Mouse (Mus musculus) G1E (cell line): ENCODE measurements around the gene Tsacc. TPM values are rescaled to one million over a fixed set of nuclear protein-coding genes. Genes with fewer than 3 reads are reported as not detected.
"Not testable (repeated sequence)": the region's sequence is repeated elsewhere in the genome, so short reads cannot be mapped to it uniquely, and the experiment has no call there.

Source experiments
- ATAC-seq: 2 replicates; pipeline ENCODE4 v1.8.0; 2016; ENCODE audit warnings: mild to moderate bottlenecking; ENCODE audit not compliant: insufficient number of reproducible peaks, poor library complexity, low FRiP score, severe bottlenecking; ENCODE audit errors: extremely low read depth
- DNase-seq: peaks from one replicate; pipeline ENCODE4 v3.0.0; 2012; ENCODE audit warnings: low spot score
- H3K27me3 ChIP-seq: 2 replicates; pipeline ENCODE4 v1.6.1; 2012; ENCODE audit warnings: mild to moderate bottlenecking, low read length, inconsistent platforms; ENCODE audit not compliant: insufficient read depth
- H3K36me3 ChIP-seq: replicated peaks from 2 replicates; pipeline ENCODE3; 2012; ENCODE audit warnings: mild to moderate bottlenecking, inconsistent platforms
- H3K4me1 ChIP-seq: 2 replicates; pipeline ENCODE4 v1.6.1; 2012; ENCODE audit warnings: low read depth, low read length, inconsistent platforms, mixed read lengths; ENCODE audit not compliant: insufficient read depth
- H3K4me3 ChIP-seq: 2 replicates; pipeline ENCODE4 v1.5.1; 2012; ENCODE audit warnings: low read depth, mild to moderate bottlenecking, inconsistent platforms, low read length, moderate library complexity, mixed read lengths
- H3K9me3 ChIP-seq: replicated peaks from 2 replicates; pipeline ENCODE4 v1.6.1; 2012; ENCODE audit warnings: inconsistent platforms
- CTCF ChIP-seq: IDR thresholded peaks from 2 replicates; pipeline ENCODE4 v1.5.1; 2012; ENCODE audit warnings: low read depth, low read length, inconsistent platforms, mixed read lengths
- GATA1 ChIP-seq: IDR thresholded peaks from 2 replicates; pipeline ENCODE4 v1.6.1; 2012; ENCODE audit warnings: borderline replicate concordance, low read length, inconsistent platforms, mixed read lengths
- GATA2 ChIP-seq: IDR thresholded peaks from 2 replicates; pipeline ENCODE4 v1.6.1; 2012; ENCODE audit warnings: low read depth, low read length, inconsistent platforms, borderline replicate concordance
- POLR2AphosphoS5 ChIP-seq: IDR thresholded peaks from 2 replicates; pipeline ENCODE4 v1.6.1; 2012; ENCODE audit warnings: low read depth, low read length, inconsistent platforms; ENCODE audit not compliant: insufficient replicate concordance
- TAL1 ChIP-seq: conservative IDR thresholded peaks from 2 replicates; pipeline ENCODE4 v1.6.1; 2012; ENCODE audit warnings: low read depth, low read length, inconsistent platforms, mixed read lengths
- polyA plus RNA-seq: library from polyadenylated mRNA; stranded (reverse); fragments of >175 nt; gene quantifications from 2 replicates; pipeline ENCODE4 v1.2.3, GENCODE M21; 2012
- total RNA-seq, 2 experiments: library from RNA; stranded (forward) in 1 of 2; stranded (reverse) in 1 of 2; fragments of 200-1000 nt in 1 of 2; fragments of >200 nt in 1 of 2; fragmentation: Nextera tagmentation in 1 of 2; gene quantifications; 2 replicates each; pipeline ENCODE4 v1.2.3; 2014 to 2017

The Tsacc gene
- total and polyA plus RNA-seq, 3 experiments: 1.1 to 11.5 (median 6.3) TPM

- no peaks in the 10 kb centered on the region for H3K27me3 ChIP-seq
- H3K4me3 ChIP-seq: peak overlapping the region; percentile 74
- ATAC-seq (no peak), DNase-seq (peak; percentile 11)
- peaks cover 58% of the 10 kb centered on the region for H3K36me3 ChIP-seq
- TF ChIP-seq CTCF (no peak), TAL1 (no peak), POLR2AphosphoS5 (no peak), GATA1 (no peak), GATA2 (no peak)
- H3K9me3 ChIP-seq: no peaks in the 10 kb centered on the region
- peaks cover 32% of the 10 kb centered on the region for H3K4me1 ChIP-seq
These were observed 587 bp upstream of the Tsacc start for GRCm38 (mm10) chr3:88297321-88297851.

DNA sequence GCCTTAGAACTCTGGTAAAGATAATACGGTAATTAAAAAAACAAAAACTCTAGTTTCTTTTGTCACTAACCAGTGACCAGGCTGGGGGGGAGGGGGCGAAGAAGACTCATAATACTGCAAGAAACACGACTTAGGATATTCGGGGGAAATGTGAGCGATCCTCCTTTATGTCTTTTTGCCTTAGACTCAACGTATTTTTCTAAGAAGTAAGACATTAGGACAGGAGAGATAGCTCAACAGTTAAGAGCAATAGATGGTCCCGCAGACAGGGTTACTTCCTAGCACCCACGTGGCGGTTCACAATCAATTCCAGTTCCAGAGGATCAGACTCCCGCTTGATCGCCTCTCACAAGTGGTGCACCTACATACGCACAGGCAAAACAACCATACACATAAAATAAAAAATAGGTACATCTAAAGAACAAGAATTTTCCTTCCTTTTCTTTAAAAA, 664 bp downstream of the Tsacc start:
- H3K9me3 ChIP-seq: no peaks in the 10 kb centered on the region
- H3K4me1 ChIP-seq: peaks cover 30% of the 10 kb centered on the region
- peaks cover 49% of the 10 kb centered on the region for H3K36me3 ChIP-seq
- peak overlapping the region; percentile 74 for H3K4me3 ChIP-seq
- TF ChIP-seq TAL1 (no peak), GATA2 (no peak), CTCF (no peak), POLR2AphosphoS5 (no peak), GATA1 (no peak)
- no peaks in the 10 kb centered on the region for H3K27me3 ChIP-seq
- DNase-seq: peak; percentile 14
- no peak for ATAC-seq

GRCm38 (mm10) chr3:88295272-88295671, 1.5 kb downstream of the Tsacc start:
- DNase-seq, ATAC-seq, H3K27me3 ChIP-seq, H3K9me3 ChIP-seq: not testable (repeated sequence)
- Histone ChIP-seq H3K36me3 (peaks cover 44% of the 10 kb centered on the region), H3K4me1 (peaks cover 30% of the 10 kb centered on the region), H3K4me3 (peak overlapping the region; percentile 74; the same call in 1 of the 2 replicates)

DNA sequence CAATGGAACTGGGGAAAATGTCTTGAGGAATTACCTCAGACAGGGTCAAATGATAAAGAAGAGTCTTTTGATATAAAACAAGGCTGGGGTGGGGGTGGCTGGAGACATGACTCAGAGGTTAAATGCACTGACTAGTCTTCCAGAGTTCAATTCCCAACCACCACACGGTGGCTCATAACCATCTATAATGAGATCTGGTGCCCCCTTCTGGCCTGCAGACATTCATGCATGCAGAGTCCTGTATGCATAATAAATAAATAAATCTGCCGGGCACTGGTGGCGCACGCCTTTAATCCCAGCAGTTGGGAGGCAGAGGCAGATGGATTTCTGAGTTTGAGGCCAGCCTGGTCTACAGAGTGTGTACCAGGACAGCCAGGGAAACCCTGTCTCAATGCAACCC, 4.8 kb downstream of the Tsacc start:
- no peak overlapping the region for H3K4me3 ChIP-seq
- no peaks in the 10 kb centered on the region for H3K27me3 ChIP-seq
- H3K4me1 ChIP-seq: peaks cover 11% of the 10 kb centered on the region
- no peaks in the 10 kb centered on the region for H3K9me3 ChIP-seq
- ATAC-seq: no peak
- peaks cover 43% of the 10 kb centered on the region for H3K36me3 ChIP-seq
- no peak for TF ChIP-seq GATA2
- peak; percentile 23; the same call in 1 of the 2 replicates for TF ChIP-seq CTCF
- no peak for DNase-seq

GRCm38 (mm10) chr3:88288133-88288713, 8.6 kb downstream of the Tsacc start:
- H3K9me3 ChIP-seq, H3K4me1 ChIP-seq, H3K27me3 ChIP-seq, H3K4me3 ChIP-seq, ATAC-seq, DNase-seq: not testable (repeated sequence)
- H3K36me3 ChIP-seq: peaks cover 44% of the 10 kb centered on the region

DNA sequence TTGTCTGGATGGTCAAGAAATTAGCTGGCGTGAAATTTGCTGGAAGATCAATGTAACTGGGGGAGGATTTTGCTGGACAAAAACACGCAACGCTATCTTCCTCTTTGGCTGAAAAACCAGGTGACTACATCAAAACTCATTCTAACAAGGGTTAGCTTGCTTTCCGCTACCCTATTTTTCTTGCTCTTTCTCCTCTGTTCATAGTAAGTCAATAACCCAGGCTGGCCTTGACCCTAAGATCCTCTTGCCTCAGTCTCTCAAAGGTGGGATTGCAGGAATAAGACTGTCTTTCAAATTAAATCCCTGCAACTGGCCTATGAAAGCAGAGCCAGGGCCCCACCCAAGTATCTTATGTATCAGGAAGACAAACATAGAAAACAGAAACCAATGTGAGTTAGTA, 9.7 kb downstream of the Tsacc start, which contains the start of gene Gm38392:
Gene Gm38392, minus strand, starts transcription at position 101 of the 400 bp plus-strand sequence.
- Histone ChIP-seq H3K36me3 (peaks cover 44% of the 10 kb centered on the region), H3K27me3 (no peaks in the 10 kb centered on the region)
- no peak for ATAC-seq

DNA sequence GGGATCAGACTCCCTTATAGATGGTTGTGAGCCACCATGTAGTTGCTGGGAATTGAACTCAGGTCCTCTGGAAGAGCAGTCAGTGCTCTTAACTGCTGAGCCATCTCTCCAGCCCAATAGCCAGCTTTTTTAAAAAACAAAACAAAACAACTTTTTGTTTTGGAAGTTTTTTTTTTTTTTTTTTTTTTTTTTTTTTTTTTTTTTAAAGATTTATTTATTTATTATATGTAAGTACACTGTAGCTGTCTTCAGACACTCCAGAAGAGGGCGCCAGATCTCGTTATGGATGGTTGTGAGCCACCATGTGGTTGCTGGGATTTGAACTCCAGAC, 11.3 kb downstream of the Tsacc start:
- not testable (repeated sequence) for ATAC-seq, H3K9me3 ChIP-seq, H3K4me3 ChIP-seq, H3K4me1 ChIP-seq, H3K27me3 ChIP-seq, DNase-seq
- peaks cover 40% of the 10 kb centered on the region for H3K36me3 ChIP-seq

More for the DNA sequence above, 9.7 kb downstream of the Tsacc start, which contains the start of gene Gm38392:
- no peak within 1 kb of the TSS for H3K4me3 ChIP-seq
- no peak for DNase-seq
- TF ChIP-seq GATA1 (no peak), POLR2AphosphoS5 (no peak), TAL1 (no peak), CTCF (no peak), GATA2 (no peak)
- no peaks in the 10 kb centered on the region for H3K4me1 ChIP-seq
- H3K9me3 ChIP-seq: no peaks in the 10 kb centered on the region

DNA sequence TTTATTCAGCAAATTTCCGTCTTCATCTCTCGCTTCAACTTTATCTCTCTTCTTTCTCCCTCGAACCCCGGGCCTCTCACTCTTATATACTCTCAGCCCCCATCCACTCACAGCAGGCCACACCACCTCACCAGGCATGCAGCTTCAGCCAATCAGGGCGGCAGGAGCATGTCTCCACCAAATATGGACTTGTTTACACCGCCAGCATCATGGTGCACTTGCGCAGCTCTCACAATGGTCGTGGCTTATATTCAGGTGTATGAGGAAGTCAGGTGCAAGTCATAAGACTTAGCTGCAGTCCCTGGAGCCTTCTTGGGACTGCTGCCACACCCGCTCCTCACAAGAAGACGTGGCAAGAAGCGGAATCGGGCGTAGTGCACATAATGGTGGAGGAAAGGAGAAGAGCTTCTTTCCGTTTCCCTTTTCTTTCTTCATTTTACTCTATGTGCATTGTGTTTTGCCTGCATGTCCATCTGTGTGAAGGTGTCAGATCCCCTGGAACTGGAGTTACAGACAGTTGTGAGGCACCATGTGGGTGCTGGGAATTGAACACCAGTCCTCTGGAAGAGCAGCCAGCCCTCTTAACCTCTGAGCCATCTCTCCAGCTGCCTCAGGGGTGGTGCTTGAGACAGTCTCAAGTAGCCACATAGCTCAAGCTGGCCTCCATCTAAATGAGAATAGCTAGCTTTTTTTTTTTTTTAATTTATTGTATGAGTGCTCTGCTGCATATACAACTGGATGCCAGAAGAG, 11.8 kb downstream of the Tsacc start:
- not testable (repeated sequence) for DNase-seq, H3K4me3 ChIP-seq, H3K9me3 ChIP-seq, H3K4me1 ChIP-seq, ATAC-seq, H3K27me3 ChIP-seq
- H3K36me3 ChIP-seq: peaks cover 35% of the 10 kb centered on the region

GRCm38 (mm10) chr3:88281141-88281916, 15.5 kb downstream of the Tsacc start:
- H3K27me3 ChIP-seq, DNase-seq, H3K9me3 ChIP-seq, ATAC-seq, H3K4me3 ChIP-seq, H3K4me1 ChIP-seq: not testable (repeated sequence)
- H3K36me3 ChIP-seq: peaks cover 12% of the 10 kb centered on the region
